Mouse (Mus musculus) lung, adult 2 months (tissue): ENCODE results near the gene Nkiras2.

ENCODE experiments used
- CTCF ChIP-seq: fragments of 200-500 bp; IDR thresholded peaks from 2 replicates; pipeline ENCODE4 v1.5.1; 2011; ENCODE audit warnings: mild to moderate bottlenecking, low read length, control low read depth; ENCODE audit not compliant: insufficient read depth
- POLR2A ChIP-seq: fragments of 200-500 bp; IDR thresholded peaks from 2 replicates; pipeline ENCODE4 v1.6.1; 2011; ENCODE audit warnings: low read depth, mild to moderate bottlenecking, control low read depth, low read length, borderline replicate concordance; ENCODE audit errors: extremely low read depth

DNA sequence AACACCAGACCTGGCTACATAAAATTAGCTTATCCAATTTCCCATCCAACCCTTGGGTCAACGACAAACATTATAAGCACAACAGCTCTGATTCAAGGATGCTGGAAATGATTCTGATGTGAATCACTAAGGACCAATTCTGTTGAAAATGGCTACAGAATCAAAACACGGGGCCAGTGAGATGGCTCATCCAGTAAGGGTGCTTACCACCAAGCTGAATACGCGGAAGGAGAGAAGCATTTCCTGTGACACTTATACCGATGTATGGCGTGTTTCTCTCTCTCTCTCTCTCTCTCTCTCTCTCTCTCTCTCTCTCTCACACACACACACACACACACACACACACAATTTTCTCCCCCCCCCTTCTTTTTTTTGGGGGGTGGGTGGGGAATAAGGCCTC, 11.9 kb upstream of the Nkiras2 start:
- TF ChIP-seq CTCF = no peak
- TF ChIP-seq POLR2A = no peak
